Mouse (Mus musculus) G1E (cell line): ENCODE measurements around the gene Cntln.

Experiments used
- CTCF ChIP-seq: IDR thresholded peaks from 2 replicates; pipeline ENCODE4 v1.5.1; 2012; ENCODE audit warnings: low read depth, low read length, inconsistent platforms, mixed read lengths
- GATA1 ChIP-seq: IDR thresholded peaks from 2 replicates; pipeline ENCODE4 v1.6.1; 2012; ENCODE audit warnings: borderline replicate concordance, low read length, inconsistent platforms, mixed read lengths
- GATA2 ChIP-seq: IDR thresholded peaks from 2 replicates; pipeline ENCODE4 v1.6.1; 2012; ENCODE audit warnings: low read depth, low read length, inconsistent platforms, borderline replicate concordance
- POLR2AphosphoS5 ChIP-seq: IDR thresholded peaks from 2 replicates; pipeline ENCODE4 v1.6.1; 2012; ENCODE audit warnings: low read depth, low read length, inconsistent platforms; ENCODE audit not compliant: insufficient replicate concordance
- TAL1 ChIP-seq: conservative IDR thresholded peaks from 2 replicates; pipeline ENCODE4 v1.6.1; 2012; ENCODE audit warnings: low read depth, low read length, inconsistent platforms, mixed read lengths

DNA sequence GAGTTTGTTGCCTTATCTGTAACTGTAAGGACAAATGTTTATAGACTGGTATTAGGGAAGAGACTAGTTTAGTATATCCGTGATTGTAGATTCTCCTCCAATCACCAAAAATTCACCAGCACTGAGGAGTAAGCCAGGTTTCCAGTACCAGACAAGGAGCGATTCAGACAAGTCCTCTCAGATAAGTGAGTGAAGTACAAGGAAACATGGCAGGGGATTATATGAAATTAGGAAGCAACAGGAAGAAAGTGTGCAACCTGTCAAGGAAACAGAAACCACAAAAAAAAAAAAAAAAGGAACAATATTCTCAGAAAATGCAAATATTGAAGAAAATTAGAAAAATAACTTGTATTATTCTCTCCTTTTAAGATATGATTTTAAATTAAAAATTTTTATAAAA lies 222.9 kb downstream of the Cntln start:
- TF ChIP-seq CTCF = no peak
- no peak for TF ChIP-seq POLR2AphosphoS5
- no peak for TF ChIP-seq GATA1
- no peak for TF ChIP-seq GATA2
- no peak for TF ChIP-seq TAL1
